Mouse (Mus musculus) fibroblast of lung, adult 2 months (primary cell): ENCODE measurements around the gene 2810408A11Rik.
"Not testable (repeated sequence)": the region's sequence is repeated elsewhere in the genome, so short reads cannot be mapped to it uniquely, and the experiment has no call there.

Experiments used
- DNase-seq: peaks from one replicate; pipeline ENCODE4 v3.0.0-alpha.2; 2011; ENCODE audit warnings: low read depth

The 2810408A11Rik gene

GRCm38 (mm10) chr11:69931769-69932168, 31.0 kb upstream of the 2810408A11Rik start:
- DNase-seq, result no peak

- DNase-seq, result no peak
Observed at GRCm38 (mm10) chr11:69930967-69931537, 30.3 kb upstream of the 2810408A11Rik start.

GRCm38 (mm10) chr11:69930176-69930575, 29.4 kb upstream of the 2810408A11Rik start:
- DNase-seq, result not testable (repeated sequence)

GRCm38 (mm10) chr11:69929712-69930111, 28.9 kb upstream of the 2810408A11Rik start:
- DNase-seq, result no peak

DNA sequence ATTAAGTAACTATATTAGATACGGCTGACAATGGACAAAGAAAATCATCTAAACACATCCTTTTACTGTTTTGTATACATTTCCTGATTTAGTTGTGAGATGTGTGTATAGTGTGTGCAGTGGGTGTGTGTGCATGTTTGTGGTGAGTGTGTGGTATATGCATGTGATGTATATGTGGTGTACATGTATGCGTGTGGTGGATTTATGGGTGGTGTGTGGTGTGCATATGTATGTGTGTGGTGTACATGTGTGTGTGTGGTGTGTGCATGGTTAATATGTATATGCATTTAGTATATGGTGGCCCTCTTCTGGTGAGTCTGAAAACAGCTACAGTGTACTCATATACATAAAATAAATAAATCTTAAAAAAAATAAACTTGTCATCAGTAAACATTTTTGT, 26.7 kb upstream of the 2810408A11Rik start:
- no peak for DNase-seq

DNA sequence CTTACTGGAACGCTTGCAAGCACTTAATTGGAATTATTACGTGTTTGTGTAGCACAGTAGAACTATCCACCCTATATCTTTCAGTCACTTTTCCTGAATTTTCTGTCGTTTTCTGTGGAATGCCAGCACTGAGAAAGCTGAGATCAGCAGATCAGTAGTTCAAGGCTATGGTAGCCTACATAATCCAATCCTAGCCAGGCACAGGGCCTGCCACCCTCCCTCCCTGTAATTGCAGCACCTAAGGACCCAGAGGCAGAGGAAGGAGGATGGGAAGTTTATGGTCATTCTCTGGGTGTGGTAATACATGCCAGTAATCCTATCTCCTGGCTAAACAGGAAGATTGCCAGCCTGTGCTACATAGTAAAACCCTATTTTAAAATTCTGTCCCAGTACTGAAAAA, 22.0 kb upstream of the 2810408A11Rik start:
- DNase-seq, result no peak

- no peak for DNase-seq
Observed at GRCm38 (mm10) chr11:69922012-69922756, 21.4 kb upstream of the 2810408A11Rik start.

DNA sequence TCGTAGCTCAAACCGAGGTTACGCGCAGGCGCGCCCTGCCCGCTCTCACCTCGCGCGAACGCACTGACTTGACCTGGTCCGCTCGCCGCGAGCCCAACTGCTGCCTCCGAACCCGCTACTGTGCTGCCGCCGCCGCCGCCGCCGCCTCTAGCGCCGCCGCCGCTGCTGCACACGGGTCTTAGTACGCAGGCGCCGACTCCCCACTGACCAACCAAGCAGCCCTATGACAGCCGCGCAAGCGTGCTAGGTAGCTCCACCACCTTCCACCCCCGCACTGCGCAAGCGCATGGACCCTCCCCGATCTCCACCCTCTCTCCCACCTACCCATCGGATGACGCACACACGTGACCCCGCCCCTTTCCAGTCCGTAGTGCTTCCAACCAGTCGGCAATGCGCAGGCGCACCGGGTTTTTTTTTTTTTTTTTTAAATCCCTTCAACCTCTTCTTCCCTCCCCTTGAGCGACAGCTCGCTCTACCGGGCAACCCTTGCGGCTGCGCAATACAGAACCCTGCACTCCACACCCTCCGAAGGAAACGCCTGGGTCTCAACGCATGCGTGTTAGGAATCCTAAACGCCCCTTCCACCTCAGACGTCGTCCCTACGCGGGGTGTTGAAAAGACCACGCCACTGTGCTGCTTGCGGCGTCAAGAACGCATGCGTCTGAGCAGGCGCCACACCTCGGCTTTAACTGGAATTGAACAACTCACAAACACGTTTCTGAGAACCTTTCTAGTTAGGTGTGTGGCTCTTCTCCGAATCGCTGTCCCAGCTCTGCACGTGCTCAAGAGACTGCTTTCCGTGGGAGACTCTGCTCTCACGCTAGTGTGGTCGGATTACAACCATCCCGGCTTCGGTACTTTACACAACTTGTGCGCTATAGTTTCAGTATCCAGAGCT, 20.6 kb upstream of the 2810408A11Rik start, which contains the start of gene Eif5a:
TSS of gene Eif5a (minus strand) at position 845 of the 898 bp plus-strand sequence.
- DNase-seq, result peak; percentile 100

DNA sequence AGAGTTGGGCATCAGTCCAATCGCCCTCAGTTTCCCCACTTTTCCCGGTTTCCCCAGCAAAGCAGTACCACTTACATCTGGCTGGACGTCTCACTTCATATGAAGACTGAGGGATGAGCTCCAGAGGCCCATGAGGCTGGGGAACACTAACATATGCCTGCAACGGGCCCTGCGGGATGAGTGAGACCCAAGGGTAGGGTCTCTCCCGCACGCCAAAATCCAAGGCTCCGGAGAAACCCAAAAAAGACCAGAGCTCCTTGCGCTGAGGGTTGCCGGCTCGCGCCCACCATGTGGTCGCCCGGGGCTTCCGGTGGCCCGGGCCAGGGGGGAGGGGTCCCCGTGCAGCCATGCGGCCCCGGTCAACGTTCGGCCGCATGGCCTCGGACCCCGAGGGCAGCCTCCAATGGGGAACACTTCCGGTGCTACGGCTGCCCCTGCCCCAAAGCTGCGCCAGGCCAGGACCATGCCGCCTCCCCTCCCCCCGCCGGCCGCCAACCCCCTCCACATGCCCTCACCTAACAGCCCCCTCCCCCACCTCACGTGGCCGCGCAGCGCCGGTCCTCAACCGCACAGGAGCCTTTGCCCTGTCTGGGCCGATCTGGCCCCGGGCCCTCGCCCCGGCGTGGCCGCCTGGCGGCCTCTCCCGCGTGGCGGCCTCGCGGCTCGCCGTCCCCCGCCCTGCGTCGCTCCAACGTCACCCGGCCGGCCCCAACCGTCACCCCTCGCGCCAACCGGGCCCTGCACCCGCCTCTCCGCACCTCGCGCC, 19.7 kb upstream of the 2810408A11Rik start:
- DNase-seq, result no peak

DNA sequence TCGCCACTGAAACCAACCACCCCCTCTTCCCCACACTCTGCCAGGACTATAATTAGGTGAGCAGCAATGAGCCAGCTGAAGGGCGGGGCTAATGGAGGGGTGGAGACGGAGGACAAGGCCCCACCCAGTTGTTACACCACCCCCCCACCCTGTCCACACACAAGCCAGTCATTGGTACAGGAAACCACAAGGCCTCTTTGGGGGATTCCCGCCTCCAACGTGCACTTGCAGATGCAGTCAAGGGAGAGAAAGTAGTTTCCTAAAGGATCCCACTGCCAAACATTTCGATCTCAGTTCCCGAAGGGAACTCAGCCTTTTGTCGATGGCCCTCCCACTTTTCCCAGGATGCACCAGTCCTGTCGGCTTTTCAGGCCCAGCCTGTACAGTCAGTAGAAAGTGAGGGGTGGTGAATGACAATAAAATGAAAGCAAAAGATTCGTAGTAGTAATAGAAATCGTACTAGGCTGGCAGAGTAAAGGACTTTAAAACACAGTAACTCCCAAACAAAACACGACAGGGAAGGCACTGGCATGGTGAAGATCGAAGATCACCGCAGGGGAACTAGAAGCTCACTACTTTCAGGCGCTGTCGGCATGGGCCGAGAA, 19.0 kb upstream of the 2810408A11Rik start:
- DNase-seq, result peak; percentile 79

- no peak for DNase-seq
Observed at GRCm38 (mm10) chr11:69919053-69919452, 18.3 kb upstream of the 2810408A11Rik start.

- no peak for DNase-seq
Observed at GRCm38 (mm10) chr11:69918118-69918517, 17.3 kb upstream of the 2810408A11Rik start.

GRCm38 (mm10) chr11:69917379-69917948, 16.7 kb upstream of the 2810408A11Rik start:
- DNase-seq, result no peak

DNA sequence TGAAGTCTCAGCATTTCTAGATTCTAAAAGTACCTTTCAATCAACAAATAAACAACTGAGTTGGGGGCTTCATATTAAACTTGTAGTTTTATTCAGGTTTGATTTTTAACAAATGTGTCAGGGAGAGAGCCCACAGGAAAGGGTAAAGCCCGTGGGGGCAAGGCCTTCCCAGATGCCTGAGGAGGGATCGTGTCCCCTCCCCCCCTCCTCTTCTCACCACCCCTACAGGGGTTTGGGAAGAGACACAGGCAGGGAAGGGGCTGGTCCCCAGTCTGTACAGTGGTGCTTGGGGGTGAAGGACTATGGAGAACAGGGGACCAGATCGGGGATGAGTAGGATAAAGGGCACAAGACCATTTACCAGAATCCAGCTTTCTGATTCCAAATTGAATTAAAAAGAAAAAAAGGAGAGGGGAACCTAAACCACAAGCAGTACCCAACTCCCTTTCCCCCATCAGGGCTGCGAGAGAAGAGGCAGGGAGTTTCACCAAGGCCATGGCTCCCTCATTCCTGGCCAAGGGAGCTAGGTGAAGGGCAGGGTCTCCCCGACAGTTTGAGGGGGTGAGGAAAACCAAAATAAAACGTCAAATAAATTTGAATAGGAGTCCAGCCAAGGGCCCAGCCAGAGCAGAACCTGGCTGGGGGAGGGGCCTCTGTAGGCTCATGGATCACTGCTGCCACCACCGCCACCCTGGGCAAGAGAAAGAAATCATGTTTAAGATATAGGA, 16.0 kb upstream of the 2810408A11Rik start:
- DNase-seq, result not testable (repeated sequence)

DNA sequence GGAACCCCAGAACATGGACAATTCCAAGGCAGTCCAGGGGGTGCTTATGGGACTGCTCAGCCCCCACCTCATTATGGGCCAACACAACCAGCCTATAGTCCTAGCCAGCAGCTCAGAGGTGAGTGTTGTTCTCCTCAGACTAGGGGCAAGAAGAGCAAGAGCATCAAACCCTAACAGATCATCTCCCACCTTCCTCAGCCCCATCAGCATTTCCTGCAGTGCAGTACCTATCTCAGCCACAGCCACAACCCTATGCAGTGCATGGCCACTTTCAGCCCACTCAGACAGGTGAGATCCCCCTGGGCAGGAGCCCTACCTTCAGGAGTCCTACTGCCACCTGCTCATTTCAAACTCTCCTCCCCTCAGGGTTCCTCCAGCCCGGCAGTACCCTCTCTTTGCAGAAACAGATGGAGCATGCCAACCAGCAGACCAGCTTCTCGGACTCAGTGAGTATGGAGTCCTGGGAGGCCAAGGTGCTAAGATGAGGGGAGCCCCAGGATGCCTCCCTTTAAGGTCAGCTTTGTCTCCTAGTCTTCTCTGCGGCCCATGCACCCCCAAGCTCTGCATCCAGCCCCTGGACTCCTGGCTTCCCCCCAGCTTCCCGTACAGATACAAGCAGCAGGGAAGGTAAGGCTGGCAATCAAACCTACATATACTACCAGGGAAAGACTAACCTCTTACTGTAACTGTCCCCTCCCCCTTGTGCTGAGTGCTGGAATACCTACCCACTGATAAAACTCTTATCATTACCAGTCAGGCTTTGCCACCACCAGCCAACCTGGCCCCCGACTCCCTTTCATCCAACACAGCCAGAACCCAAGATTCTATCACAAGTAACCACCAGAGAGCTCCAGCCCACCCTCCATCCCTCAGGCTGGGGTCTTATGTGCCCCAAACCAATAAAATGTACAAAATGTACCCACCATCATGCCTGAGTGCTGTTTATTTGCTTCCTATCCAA, 15.2 kb upstream of the 2810408A11Rik start:
- DNase-seq, result no peak

DNA sequence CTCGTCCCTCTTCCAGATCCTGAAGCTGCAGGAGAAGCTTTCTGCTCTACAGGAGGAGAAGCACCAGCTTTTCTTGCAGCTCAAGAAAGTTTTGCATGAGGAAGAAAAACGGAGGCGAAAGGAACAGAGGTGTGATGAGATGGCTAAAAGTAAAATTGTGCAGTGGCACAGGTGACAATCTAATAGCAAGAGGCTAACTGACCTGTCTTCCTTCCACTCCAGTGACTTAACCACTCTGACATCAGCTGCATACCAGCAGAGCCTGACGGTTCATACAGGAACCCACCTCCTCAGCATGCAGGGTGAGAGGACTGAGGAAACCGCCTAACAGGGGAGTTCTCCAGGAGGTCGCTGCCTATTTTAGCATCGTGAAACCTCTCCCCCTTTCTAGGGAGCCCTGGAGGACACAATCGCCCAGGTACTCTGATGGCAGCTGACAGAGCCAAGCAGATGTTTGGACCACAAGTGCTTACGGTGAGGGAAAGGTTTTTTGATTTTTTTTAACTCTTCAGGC, 14.2 kb upstream of the 2810408A11Rik start:
- no peak for DNase-seq

DNA sequence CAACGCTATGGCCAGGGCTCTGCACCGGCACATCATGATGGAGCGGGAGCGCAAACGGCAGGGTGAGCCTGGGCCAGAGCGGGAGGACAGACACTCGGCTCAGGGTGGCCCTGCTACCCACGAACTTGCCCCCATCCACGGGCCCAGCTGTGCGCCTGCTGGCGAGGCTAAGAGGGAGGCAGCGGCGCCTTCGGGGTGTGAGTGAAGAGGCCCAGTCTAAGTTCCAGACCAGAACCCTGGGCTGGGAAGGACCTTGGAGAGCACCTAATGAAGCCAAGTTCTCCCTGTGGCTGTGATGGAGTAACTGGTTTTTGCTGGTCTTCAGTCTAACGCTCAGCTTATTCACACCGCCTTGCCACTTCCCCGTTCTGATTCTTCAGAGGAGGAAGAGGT, 13.6 kb upstream of the 2810408A11Rik start:
- no peak for DNase-seq

DNA sequence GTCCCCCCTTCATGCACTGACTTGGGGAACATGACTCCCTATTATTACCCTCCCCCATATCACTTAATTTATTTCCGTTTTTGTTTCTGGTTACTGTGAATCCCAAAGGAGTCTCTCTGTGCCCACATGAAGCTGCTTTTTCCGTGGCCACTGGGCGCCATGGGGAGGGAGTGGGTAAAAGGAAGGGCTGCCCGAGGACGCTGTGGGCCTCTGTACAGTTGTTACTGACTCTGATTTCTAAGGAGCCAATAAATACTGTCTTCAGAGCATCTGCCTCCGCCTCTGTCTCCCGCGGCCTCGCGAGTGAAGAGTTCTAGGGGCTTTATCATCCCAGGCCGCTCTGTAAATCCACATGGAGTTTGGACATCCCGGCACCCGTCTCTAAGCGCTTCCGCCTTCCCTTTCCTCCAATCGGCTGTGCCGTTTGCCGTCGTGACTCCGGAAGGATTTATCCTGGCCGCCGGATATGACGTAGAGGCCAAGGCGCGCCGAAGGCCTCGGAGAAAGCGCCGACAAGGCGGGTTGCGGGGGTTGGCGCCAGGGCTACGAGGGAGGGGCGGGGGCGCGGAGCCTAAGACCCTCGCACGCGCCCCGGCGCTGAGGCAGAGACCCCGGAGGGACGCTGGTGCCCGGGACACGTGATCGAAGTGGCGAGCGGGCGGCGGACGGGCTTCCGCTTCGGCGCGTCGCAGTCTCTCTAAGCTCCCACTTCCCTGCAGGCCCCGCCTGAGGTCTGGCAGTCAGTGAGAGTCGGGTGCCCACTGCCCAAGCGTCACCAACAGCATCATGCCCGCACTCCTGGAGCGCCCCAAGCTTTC, 13.0 kb upstream of the 2810408A11Rik start, which contains the start of gene Gps2:
TSS of gene Gps2 (plus strand) at position 335 of the 818 bp plus-strand sequence.
- DNase-seq, result peak; percentile 73
